Mouse (Mus musculus) spleen, adult 2 months (tissue): ENCODE results near the gene Shisal2a.

Experiments used
- CTCF ChIP-seq: fragments of 200-500 bp; IDR thresholded peaks from 2 replicates; pipeline ENCODE4 v1.5.1; 2011; ENCODE audit warnings: mild to moderate bottlenecking, inconsistent platforms; ENCODE audit not compliant: insufficient read depth, insufficient read length, insufficient replicate concordance; ENCODE audit errors: extremely low read depth
- POLR2A ChIP-seq: fragments of 200-500 bp; IDR thresholded peaks from 2 replicates; pipeline ENCODE4 v1.6.1; 2011; ENCODE audit warnings: low read depth, low read length, inconsistent platforms

GRCm38 (mm10) chr4:108338811-108339210, 44.3 kb downstream of the Shisal2a start:
- TF ChIP-seq CTCF (no peak), POLR2A (no peak)
